Mouse (Mus musculus) layer of hippocampus, adult 18-20 months (tissue): ENCODE data around the gene Fbln7. TPM values are rescaled to one million over a fixed set of nuclear protein-coding genes. Genes with fewer than 3 reads are reported as not detected.

ENCODE experiments used
- DNase-seq, 2 experiments: peaks; one replicate each; pipeline ENCODE4 v3.0.0; 2022; ENCODE audit warnings: low spot score in 2 of 2
- long read RNA-seq: library from polyadenylated mRNA; stranded (forward); transcript quantifications from one replicate; pipeline ENCODE4 v2.0.0, GENCODE M21; 2021
- total RNA-seq, 2 experiments: library from RNA; stranded (reverse); gene quantifications; 2 replicates each; pipeline ENCODE4 v1.2.3; 2021

The Fbln7 gene
- total RNA-seq, result 1 to 10 TPM in 1 of 2 experiments, under 1 TPM in 1; 0.71 to 1.1 TPM
- long read RNA-seq, result 0 reads

DNA sequence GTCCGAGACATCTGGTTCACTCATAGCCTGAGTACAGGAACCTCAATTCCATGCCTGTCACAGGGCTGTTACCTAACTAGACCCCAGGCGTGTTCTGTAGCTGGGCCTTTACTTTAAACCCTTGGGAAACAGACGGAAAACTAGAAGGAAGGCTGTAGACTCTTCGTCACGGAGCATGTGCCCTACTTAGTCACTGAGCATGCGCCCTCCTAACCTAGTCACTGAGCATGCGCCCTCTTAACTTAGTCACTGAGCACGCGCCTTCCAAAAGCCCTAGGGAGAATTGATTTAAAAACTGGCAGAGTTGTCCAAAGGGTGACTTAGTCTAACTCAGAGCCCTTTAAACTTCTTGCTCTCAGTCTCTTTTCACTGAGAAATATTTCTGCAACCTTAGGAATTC is at the start of gene Fbln7:
TSS of gene Fbln7 (plus strand) at position 346 of the 400 bp plus-strand sequence.
- no peak for DNase-seq

DNA sequence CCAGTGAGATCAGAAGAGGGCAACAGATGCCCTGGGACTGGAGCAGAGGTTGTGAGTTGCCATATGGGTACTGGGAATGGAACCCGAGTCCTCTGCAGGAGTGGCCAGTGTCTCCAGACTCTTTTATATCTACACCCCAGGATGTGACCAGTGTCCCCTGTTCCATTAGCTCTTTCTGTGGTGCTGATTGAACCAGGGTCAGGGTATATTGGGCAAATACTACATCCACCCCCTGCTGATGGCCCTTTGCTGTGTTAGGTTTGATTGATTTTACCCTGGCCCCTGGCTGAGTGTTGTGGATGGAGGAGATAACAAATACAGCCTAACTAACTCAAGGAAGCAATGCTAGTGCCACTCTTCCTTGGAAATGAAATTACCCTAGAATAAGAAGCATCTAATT is 46.5 kb upstream of the Fbln7 start:
- DNase-seq, result no peak

DNA sequence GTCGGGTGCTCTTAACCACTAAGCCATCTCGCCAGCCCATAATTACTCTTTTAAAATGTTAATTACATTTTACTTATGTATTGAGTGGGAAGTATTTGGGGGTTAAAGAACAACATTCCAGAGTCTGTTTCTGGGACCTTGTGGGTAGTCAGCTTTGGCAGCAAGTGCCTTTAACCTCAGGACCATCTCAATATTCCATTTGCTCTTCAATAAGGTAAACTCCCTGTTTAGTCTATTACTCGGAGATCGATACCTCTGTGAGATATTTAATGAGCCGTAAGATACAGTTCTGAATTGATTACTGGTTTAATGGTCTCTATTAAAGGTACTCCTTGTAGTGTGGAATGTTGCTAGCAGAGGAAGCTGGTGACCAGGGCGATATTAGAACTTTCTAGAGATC is 45.9 kb upstream of the Fbln7 start:
- DNase-seq, result no peak

DNA sequence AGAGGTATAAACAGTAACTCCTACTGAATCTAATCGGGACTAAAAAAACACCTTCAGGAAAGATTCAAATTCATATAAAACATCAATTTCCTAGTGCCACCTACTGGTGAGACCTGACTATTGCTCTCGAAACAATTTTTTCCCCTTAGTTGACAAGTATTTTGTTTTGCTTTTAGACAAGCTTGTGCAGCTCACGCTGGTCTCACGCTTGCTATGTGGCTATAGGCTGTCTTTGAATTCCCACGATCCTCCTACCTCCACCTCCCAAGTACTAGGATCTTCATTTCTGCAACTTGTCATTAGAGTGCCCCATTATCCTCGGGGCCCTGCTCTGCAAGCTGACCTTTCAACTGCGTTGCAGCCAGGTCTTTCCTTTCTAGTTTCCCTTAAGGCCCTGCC is 45.4 kb upstream of the Fbln7 start:
- DNase-seq, result peak; percentile 67 to 88

- DNase-seq, result peak; percentile 96 to 97
Measured at GRCm38 (mm10) chr2:128817786-128818681, 44.7 kb upstream of the Fbln7 start, which contains the start of gene Tmem87b. Gene Tmem87b (plus strand): TSS chr2:128818118.

- no peak for DNase-seq
Measured at GRCm38 (mm10) chr2:128818956-128819643, 43.7 kb upstream of the Fbln7 start.

DNA sequence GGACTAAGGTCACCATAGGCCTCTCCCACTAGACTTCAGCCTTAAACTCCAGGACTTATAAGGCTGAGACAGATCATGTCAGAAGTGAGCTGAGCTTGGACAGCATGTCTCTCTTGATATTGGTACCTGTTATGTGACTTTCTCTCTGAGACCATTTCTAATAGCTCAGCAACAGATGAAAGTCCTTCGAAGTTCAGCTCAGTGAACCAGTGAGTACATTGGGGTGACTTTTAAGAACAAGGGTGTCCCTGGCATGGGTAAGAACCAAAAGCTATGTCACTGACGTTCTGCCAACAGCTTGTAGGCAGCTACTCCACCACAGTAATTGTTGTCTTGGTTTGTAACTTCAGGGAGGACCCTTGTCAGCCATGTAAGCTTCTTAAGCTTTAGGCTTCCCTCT is 42.1 kb upstream of the Fbln7 start:
- DNase-seq, result no peak

DNA sequence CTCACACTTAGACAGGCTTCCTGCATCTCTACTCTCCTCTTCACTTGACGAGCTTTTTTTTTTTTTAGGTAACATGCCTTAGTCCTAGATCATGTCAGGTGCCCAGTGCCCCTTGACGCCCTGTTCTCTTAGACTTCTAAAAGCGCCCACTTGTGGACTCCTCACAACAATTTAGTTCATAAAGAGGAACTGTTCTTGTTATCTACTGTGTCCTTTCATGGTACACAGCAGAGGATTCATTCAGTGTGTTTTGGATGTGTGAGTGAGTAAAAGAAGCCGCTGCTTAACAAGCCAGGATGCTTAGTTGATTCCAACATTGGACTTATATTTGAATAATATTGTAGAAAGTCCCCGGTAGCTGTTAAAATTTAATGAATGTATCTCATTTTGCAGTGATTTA is 38.9 kb upstream of the Fbln7 start:
- no peak for DNase-seq

- no peak for DNase-seq
Measured at GRCm38 (mm10) chr2:128827787-128828186, 35.0 kb upstream of the Fbln7 start.

DNA sequence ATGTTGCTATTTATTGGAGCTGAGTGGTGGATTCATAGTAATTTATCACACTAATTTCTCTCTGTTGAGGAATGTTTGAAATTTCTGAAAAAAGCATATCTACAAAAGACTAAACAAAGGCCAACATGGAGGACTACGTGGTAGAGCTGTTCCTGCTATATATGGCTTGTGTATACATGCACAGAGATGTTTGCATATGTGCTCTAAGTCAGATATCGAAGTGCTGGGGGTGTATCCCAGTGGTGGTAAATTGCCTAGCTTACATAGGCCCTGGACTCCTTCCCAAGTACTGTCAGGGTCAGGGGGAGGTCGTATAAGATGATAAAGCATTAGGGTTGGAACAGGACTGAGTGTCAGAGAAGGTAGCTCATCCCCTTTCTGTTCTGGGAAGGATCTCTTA is 30.2 kb upstream of the Fbln7 start:
- DNase-seq, result no peak

- no peak for DNase-seq
Measured at GRCm38 (mm10) chr2:128833035-128833434, 29.7 kb upstream of the Fbln7 start.

DNA sequence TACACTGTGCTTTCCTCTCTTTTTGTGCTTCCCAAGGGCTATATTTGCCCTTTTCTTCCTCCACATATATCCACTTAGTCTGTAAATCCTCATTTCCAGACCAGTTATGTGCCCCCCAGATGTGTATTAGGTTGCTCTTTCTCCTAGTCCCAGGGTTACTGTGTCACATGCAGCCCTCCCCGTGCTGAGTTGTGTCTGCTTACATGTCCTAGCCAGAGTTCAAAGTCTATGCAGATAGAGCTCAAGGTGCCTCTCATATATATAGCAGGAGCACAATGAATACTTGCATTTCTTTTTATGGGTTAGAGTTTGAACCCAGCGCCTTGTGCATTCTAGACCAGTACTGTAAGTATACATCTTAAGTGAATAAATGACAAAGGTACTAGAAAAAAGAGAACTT is 29.3 kb upstream of the Fbln7 start:
- no peak for DNase-seq

DNA sequence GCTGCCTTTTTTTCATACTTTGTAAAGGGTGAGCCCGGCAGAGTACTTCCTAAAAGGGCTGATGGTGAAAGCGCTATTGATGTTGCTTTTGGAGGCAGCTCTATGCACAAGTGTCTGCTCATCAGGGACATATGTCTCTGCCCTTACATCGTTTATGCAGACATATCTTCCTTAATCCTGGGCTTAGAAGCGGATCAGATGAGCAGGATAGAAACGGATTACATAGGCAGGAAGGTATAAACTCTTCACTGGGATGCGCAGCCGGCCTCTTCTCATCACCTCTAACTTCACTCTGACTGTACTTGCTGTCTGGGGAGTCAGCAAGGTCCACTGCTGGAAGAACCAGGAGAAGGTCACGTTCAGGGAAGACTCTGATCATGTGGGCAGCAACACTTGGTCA is 25.2 kb upstream of the Fbln7 start:
- no peak for DNase-seq

- DNase-seq, result no peak
Measured at GRCm38 (mm10) chr2:128838611-128839010, 24.2 kb upstream of the Fbln7 start.

DNA sequence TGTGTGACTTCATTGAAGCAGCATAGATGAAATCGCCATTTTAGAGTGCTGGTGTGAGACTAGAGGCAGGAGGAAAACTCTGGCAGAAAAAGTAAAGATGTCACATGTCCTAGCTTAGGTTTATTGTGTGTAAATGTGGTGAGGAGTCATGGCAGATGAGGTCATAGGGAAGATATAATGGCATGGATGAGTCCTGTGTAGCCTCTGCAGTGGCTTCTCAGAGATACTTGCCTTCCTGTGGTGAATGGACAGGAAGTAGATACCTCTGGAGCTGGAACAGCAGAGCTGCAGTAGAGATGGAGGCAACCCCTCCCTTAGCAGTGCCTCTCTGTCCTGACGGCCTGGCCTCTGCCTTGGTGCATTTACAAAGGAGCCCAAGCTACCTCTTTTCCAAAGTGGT is 23.3 kb upstream of the Fbln7 start:
- no peak for DNase-seq

DNA sequence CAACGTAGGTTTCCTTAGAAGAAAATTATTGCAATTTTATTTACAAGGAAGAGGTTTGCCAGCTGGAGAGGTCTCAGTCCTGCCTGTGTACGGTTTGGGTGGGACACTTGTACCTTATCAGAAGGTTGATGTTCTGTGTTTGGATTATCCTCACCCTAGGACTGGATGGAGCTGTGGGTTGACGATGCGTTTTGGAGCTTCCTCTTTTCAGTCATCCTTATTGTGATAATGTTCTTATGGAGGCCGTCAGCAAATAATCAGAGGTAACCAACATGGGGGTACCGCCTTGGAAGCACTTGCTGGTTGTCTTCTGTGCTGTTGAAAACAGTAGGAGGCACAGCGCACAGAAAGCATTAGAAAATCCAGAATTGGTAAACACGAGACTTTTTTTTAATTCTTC is 20.3 kb upstream of the Fbln7 start:
- no peak for DNase-seq

DNA sequence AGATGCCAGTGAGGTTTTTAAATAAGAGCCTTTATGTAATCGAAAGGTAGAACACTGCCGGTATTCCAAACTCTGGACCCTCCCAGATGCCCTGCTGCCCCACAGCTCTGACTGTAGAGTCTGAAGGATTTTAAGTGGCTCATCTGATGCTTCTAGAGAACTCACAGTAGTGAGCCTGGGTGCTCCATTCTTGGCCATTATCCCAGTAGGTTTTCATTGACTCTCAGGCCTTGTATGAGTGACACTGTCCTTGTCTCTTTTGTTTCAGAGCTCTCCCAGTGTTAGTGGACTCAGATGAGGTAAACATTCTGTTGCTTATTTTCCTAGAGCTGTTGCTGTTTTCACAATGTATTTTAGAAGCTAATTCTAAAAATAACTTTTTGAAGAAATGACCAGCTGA is 12.7 kb upstream of the Fbln7 start:
- no peak for DNase-seq

- no peak for DNase-seq
Measured at GRCm38 (mm10) chr2:128856673-128857072, 6.1 kb upstream of the Fbln7 start.

DNA sequence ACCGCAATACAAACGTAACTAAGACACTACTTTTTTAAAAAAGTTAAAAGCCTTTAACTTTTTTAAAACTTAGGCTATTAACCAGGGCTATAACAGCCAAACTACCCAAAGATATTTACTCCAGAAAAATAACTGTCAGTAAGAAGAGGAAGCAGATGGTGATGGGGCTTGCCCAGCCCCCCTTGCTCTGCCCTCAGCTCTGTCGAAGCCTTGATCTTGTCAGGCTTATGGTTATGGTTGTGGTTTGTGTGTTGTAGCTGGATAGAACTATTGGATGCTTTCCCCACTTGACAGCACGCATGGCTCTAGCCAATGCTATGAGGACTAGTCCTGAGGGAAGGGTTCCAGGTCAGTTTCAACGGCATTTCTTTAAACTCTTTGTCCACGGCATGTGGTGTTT is 3.8 kb upstream of the Fbln7 start:
- DNase-seq, result no peak

DNA sequence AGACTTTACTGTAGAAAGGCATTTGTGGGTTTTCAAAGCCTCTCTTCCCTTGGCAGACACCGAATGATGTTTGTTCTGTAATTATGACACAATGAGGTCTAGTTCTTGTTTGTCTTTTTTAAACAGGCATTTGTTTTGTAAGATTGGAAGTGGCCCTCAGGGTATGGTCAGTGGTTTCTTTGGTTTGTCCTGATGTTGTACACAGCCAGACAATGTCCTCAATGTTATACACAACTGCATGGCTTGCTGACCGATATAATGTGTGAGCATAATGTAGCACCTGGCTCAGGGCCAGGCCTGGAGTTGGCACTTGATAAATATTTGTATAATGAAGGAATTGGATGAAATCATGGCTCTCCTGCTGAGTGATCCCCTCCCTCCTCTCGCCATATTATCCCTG is 2.9 kb upstream of the Fbln7 start:
- no peak for DNase-seq

DNA sequence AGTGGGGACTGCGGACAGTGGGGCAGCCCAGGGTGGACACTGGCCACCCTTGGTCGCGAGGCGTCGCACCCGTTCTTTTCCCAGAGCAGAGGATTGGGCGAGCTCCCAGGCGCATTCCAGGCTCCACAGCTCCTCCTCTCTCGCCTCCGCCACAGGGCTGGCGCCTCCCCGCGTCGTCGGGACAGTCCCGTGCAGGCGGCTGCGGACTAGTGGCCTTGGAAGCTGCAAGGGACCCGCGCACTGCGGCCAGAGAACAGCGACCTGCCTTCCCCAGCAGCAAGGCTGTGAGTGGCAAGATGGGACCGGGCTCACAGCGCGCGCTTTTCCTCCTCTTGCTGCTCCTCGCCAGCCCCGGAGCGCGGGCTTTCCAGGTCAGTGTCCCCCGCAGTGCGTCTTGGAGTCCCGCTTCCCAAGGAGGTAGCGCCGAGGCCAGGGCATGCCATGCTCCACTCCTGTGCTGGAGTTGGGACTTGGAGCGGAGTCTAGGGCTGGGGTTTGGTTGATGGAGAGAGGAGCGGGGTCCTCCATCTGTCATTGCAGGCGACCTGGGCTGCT is 1.1 kb downstream of the Fbln7 start:
- DNase-seq, result no peak

GRCm38 (mm10) chr2:128865061-128865460 is 2.3 kb downstream of the Fbln7 start:
- DNase-seq, result no peak
